Comparison of ENCODE assay signal across 10 mouse cellular contexts in the genomic region with DNA sequence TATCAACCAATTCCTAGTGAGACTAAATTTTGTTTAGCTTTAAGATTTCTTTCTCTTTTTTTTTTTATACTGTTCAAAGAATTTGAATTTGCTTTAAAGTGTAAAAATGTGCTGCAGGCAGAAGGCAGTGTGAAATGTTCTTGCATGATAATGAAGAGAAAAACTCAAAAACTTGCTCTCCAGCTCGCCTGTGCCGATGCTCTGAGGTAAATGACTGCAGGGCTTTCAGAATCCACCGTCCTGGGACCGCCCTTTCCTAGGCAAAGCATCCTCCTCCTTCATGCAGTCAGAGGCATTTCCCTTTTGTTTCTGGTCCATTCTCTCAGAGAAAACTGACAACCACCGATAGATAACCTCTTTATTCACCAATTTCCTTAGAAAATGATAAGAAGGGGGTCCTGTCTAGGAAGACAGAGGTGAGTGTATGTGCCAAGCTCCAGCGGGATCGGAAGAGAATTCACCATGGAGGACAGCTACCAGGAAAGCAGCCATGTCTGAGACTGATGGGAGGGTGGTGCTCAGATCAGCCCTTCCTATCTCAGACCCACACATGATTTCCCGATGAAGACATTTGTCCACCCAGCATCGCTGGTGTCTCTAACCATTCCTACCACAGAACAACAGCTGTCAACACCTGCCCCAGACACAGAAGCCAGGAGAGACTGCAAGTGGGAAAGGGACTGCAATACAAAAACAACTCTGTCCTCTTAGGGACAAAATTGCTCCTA.
DNase-seq lines count a peak whose midpoint lies in the region; ATAC-seq and TF ChIP-seq lines count a peak whose summit lies in the region.
"Had no signal": no experiment of that assay in that cellular context is flagged by ENCODE, and none has a peak within 500 bp of the region (broad histone marks: within the 10 kb centered on the region; RNA-seq: fewer than 3 reads in every experiment).

No protein-coding gene starts in this region.

- DNase-seq in heart, adult 11 months, result peak; percentile 94
- no peak for DNase-seq in heart, postnatal 25 days (ENCODE audit: low spot score)
- peak; percentile 15 for DNase-seq in CH12.LX (ENCODE audit: extremely low read depth)
- DNase-seq in kidney, postnatal 25 days, result peak; percentile 34 to 55
- DNase-seq in gastrocnemius, postnatal 10 days, result no peak
- no peak for DNase-seq in testis, postnatal 10 days (ENCODE audit: low spot score)
- DNase-seq in embryo, embryonic 9.5 days (ENCODE audit: extremely low spot score), result no peak
- DNase-seq: cerebellum, postnatal 25 days had no signal

- H3K79me2 ChIP-seq in CH12.LX (replicated peaks; ENCODE audit: control insufficient read depth, extremely low read depth, insufficient read depth, poor library complexity, severe bottlenecking), result no peaks in the 10 kb centered on the region

- no peaks in the 10 kb centered on the region for H3K36me3 ChIP-seq in CH12.LX (replicated peaks in 1 of 2; ENCODE audit: control insufficient read depth in 1 of 2, insufficient read depth in 1 of 2, low read length in 1 of 2)
- no peaks in the 10 kb centered on the region for H3K36me3 ChIP-seq in heart, embryonic 11.5 days (ENCODE audit: control insufficient read depth, insufficient read depth, low read length)
- H3K36me3 ChIP-seq: hindbrain, embryonic 12.5 days had no signal

- TF ChIP-seq EP300 in CH12.LX (IDR thresholded peaks at IDR 0.05; ENCODE audit: low read length), result no peak

- in situ Hi-C loops in CH12.LX (cut with MboI; ENCODE audit: low pct_ligation_motif_present, low pct_unique_long_range_greater_than_20kb, low sequenced_read_pairs), result no loop called here

- peak overlapping the region; percentile 4; the same call in 1 of the 2 replicates for H3K9ac ChIP-seq in CH12.LX (ENCODE audit: insufficient read depth, low read depth)
- H3K9ac ChIP-seq in heart, embryonic 11.5 days (ENCODE audit: low read depth, low read length), result no peak overlapping the region
- H3K9ac ChIP-seq: hindbrain, embryonic 12.5 days had no signal

- no peaks in the 10 kb centered on the region for H3K9me3 ChIP-seq in CH12.LX (replicated peaks; ENCODE audit: low read length)
- no peaks in the 10 kb centered on the region for H3K9me3 ChIP-seq in heart, embryonic 11.5 days (replicated peaks; ENCODE audit: control insufficient read depth, low read length)
- H3K9me3 ChIP-seq: hindbrain, embryonic 12.5 days had no signal

- intact Hi-C loops in heart, postnatal 25 days (cut with DNase I), result no loop called here

- dilution Hi-C loops in CH12.LX (cut with MboI; ENCODE audit: extremely low pct_ligation_motif_present, extremely low pct_unique_long_range_greater_than_20kb, low sequenced_read_pairs), result no loop called here

- no peak for TF ChIP-seq POLR2A in CH12.LX (IDR thresholded peaks at IDR 0.05; ENCODE audit: low read depth, low read length)

- 33% methylated on average over 9 of the region's 9 CpGs for WGBS in heart, embryonic 11.5 days (ENCODE audit: insufficient replicate concordance)

- peaks cover 11 to 31% of the 10 kb centered on the region in 2 experiments for H3K4me1 ChIP-seq in CH12.LX (ENCODE audit: control insufficient read depth in 1 of 2, insufficient read depth in 2 of 2)
- peaks cover 17% of the 10 kb centered on the region for H3K4me1 ChIP-seq in heart, embryonic 11.5 days (ENCODE audit: control insufficient read depth, insufficient read depth, low read length)

- peak overlapping the region in 1 of 3 experiments; percentile 2 for H3K4me3 ChIP-seq in CH12.LX (replicated peaks in 1 of 3; ENCODE audit: low read depth in 2 of 3, low read length in 2 of 3, poor library complexity in 1 of 3)
- no peak overlapping the region for H3K4me3 ChIP-seq in heart, embryonic 11.5 days (ENCODE audit: low read depth, low read length)
- H3K4me3 ChIP-seq: hindbrain, embryonic 12.5 days had no signal

- no peaks in the 10 kb centered on the region for H3K27me3 ChIP-seq in CH12.LX (replicated peaks)
- H3K27me3 ChIP-seq in heart, embryonic 11.5 days (ENCODE audit: control insufficient read depth, insufficient read depth, low read length), result no peaks in the 10 kb centered on the region
- H3K27me3 ChIP-seq: hindbrain, embryonic 12.5 days had no signal

- TF ChIP-seq CTCF in CH12.LX (conservative IDR thresholded peaks at IDR 0.05 in 1 of 2, IDR thresholded peaks at IDR 0.05 in 1 of 2; ENCODE audit: low read depth in 2 of 2, low read length in 2 of 2), result no peak

- H3K4me2 ChIP-seq in CH12.LX (ENCODE audit: insufficient read depth, low read depth, poor library complexity, severe bottlenecking), result peak overlapping the region; percentile 74
- H3K4me2 ChIP-seq in heart, embryonic 11.5 days, result no peak overlapping the region
- H3K4me2 ChIP-seq: hindbrain, embryonic 12.5 days had no signal

- peak overlapping the region; percentile 73 for H3K27ac ChIP-seq in CH12.LX (ENCODE audit: insufficient read depth, low read depth)
- peak overlapping the region; percentile 6; the same call in 1 of the 2 replicates for H3K27ac ChIP-seq in heart, embryonic 11.5 days (ENCODE audit: low read depth, low read length)
- H3K27ac ChIP-seq: hindbrain, embryonic 12.5 days had no signal

- TF ChIP-seq RAD21 in CH12.LX (IDR thresholded peaks at IDR 0.05; ENCODE audit: low read depth, low read length), result no peak

- ATAC-seq in heart, embryonic 11.5 days (replicated peaks; ENCODE audit: insufficient number of reproducible peaks, low FRiP score, low TSS enrichment), result no peak

TF ChIP-seq in CH12.LX, 34 proteins besides CTCF, POLR2A, EP300 and RAD21:
- TF ChIP-seq ZNF384 (IDR thresholded peaks at IDR 0.05; ENCODE audit: low read depth, low read length), result no peak
- no peak for TF ChIP-seq ELF1 (IDR thresholded peaks at IDR 0.05; ENCODE audit: low read depth, low read length)
- TF ChIP-seq CHD2 (IDR thresholded peaks at IDR 0.05; ENCODE audit: low read length), result no peak
- TF ChIP-seq JUN (IDR thresholded peaks at IDR 0.05; ENCODE audit: insufficient read depth, low read depth, low read length), result no peak
- TF ChIP-seq MYC (IDR thresholded peaks at IDR 0.05; ENCODE audit: low read depth, low read length), result no peak
- no peak for TF ChIP-seq ETS1 (conservative IDR thresholded peaks at IDR 0.05; ENCODE audit: low read depth, low read length)
- TF ChIP-seq NRF1 (IDR thresholded peaks at IDR 0.05; ENCODE audit: low read depth, low read length), result no peak
- TF ChIP-seq CHD1 (IDR thresholded peaks at IDR 0.05; ENCODE audit: low read depth, low read length), result no peak
- no peak for TF ChIP-seq SMC3 (IDR thresholded peaks at IDR 0.05; ENCODE audit: low read depth, low read length)
- no peak for TF ChIP-seq ZKSCAN1 (IDR thresholded peaks at IDR 0.05; ENCODE audit: borderline replicate concordance, low read depth, low read length)
- TF ChIP-seq TBP (conservative IDR thresholded peaks at IDR 0.05; ENCODE audit: low read depth, low read length), result no peak
- no peak for TF ChIP-seq SIN3A (IDR thresholded peaks at IDR 0.05; ENCODE audit: low read length)
- no peak for TF ChIP-seq POLR2AphosphoS2 (IDR thresholded peaks at IDR 0.05; ENCODE audit: low read depth, low read length)
- TF ChIP-seq UBTF (IDR thresholded peaks at IDR 0.05; ENCODE audit: low read depth, low read length), result no peak
- TF ChIP-seq BHLHE40 (IDR thresholded peaks at IDR 0.05; ENCODE audit: low read depth, low read length), result no peak
- TF ChIP-seq TCF12 (IDR thresholded peaks at IDR 0.05; ENCODE audit: low read depth, low read length), result no peak
- TF ChIP-seq MEF2A (IDR thresholded peaks at IDR 0.05; ENCODE audit: borderline replicate concordance, low read depth, low read length), result no peak

Comparison
In these comparisons a context has a peak if more than half of its experiments do, and no peak if none do; other contexts are left out.
1. DNase-seq: peak in heart, adult 11 months (single experiment), CH12.LX (single experiment) and kidney, postnatal 25 days (2 of 2); none in heart, postnatal 25 days (single experiment), gastrocnemius, postnatal 10 days (single experiment), testis, postnatal 10 days (single experiment) and embryo, embryonic 9.5 days (single experiment).